Mouse (Mus musculus): ENCODE results near the gene Ado.

Gene Ado

GRCm38 (mm10) chr10:67536621-67537141, 12.1 kb downstream of the Ado start:
- DNase-seq (ENCODE audit: low spot score in 2 of 2), result peak; percentile 63 to 69

GRCm38 (mm10) chr10:67535972-67536371, 12.8 kb downstream of the Ado start:
- DNase-seq (ENCODE audit: low spot score in 2 of 2), result peak; percentile 59 to 67

- peak in 1 of 2 experiments; percentile 23 for DNase-seq (ENCODE audit: low spot score in 2 of 2)
Measured at GRCm38 (mm10) chr10:67535256-67535655, 13.5 kb downstream of the Ado start, which contains the start of gene Egr2. TSS of gene Egr2 (plus strand) at chr10:67535475.

DNA sequence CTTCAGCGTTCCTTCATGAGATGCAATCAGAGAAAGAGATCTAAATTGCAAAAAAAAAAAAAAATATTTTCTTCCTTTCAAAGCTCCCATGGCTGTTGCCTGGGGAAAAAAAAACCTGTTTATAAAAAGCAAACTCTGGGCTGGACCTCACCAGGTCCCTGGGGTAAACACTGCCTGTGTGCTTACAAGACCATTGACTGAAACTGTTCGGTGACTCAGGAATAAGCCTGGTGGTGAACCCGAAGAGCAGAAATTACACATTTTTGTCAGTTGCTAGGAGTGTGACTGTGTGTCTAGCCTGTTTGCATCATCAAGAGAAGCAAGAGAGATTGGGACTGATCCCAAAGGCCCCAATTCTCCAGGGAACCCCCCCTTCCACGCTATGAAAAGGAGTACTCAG, 19.0 kb downstream of the Ado start:
- no peak for DNase-seq (ENCODE audit: low spot score in 2 of 2)

GRCm38 (mm10) chr10:67526435-67526834, 22.3 kb downstream of the Ado start:
- no peak for DNase-seq (ENCODE audit: low spot score in 2 of 2)

DNA sequence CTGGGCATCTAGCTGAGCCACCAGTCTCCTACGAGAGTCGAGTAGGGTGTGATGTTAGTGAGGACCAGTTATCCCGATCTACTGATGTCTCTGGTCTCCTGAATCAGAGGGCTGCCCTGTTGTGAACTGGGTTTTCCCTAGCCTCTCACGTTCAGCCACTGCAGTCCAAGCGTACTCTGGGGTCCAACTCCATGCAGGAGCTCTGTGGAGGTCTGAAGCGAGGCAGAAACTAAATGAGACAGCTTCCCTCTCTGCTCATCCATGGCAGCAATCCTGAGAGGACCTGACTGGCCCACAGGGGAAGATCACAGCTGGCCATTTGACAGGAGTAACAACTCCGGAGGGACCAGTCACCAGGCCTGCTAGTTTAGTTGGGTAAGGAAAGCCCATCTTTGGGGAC, 24.1 kb downstream of the Ado start:
- DNase-seq (ENCODE audit: low spot score in 2 of 2), result no peak

GRCm38 (mm10) chr10:67524130-67524529, 24.6 kb downstream of the Ado start:
- DNase-seq (ENCODE audit: low spot score in 2 of 2), result no peak

DNA sequence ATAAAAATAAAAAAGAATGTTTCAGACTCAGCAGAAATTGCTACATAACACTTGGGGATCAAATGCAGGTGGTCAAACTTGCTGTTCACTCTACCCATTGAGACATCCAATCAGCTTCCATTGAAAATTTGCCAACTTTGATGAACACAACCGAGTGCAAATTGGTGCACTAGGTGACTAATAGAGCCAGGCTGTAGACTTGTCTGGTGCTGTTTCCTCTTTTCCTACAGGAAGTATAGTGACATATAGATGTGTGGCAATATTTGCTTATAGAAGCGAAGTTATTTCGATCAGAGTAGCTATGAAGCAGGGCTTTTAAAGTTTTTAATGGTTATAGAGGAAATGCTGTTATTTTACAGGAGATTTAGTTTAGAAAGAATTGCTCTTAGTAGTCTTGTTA, 30.0 kb downstream of the Ado start:
- no peak for DNase-seq (ENCODE audit: low spot score in 2 of 2)

DNA sequence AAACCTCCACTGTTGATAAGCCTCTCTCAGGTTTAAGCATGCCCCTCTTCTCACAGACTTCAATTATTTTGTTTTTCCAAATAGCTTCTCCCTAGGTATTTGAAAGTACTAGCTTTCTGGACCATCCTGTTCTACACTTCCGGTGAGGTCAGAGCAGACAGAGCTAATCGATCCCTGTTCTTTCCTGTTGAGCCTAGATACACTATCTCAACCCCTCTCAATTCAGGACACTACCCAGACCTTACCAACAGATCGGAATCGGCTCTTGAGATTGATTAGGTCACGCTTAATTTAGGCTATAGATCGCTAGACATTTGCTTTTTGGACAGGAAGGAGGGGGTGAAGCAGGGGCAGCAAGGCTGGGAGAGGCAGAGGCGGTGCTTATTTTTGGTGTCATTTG, 35.9 kb downstream of the Ado start:
- no peak for DNase-seq (ENCODE audit: low spot score in 2 of 2)

DNA sequence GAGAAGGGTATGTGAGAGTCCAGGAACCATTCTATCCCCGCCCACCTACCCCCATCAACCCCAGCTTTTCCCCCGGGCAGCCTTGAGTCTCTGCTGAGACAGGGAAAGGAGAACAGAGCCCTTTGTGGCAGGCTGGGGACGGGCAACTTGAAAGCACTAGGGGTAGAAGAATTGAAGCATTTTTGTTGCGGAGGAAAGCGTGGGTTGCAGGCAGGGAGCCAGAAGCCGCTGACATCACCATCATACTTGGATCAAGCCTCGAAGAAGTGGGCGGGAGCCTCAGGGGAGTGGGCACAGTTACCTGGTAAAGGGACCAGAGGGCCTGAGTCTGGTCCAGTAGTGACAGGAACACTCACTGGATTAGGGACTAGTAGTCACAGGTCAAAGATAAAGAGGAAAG, 36.5 kb downstream of the Ado start:
- DNase-seq (ENCODE audit: low spot score in 2 of 2), result peak; percentile 73 to 76

DNA sequence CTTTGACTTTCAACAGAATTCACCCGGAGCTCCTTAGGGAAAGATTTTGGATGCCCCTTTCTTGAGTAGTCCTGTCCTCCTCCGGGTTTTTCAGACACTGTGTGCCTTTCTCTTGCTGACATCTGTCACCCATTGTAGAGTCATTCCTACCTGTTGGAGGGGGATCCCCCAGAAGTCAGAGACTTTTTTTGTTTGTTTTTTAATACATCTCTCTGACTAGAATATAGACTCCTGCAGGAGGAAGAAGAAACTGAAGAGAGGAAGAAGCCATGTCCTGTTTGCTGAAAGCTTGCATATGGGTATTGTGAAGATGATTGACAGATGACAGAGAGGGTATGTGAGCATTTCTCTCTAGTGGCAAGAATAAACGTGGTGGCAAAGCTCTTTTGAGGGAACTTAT, 43.5 kb downstream of the Ado start:
- DNase-seq (ENCODE audit: low spot score in 2 of 2), result no peak

GRCm38 (mm10) chr10:67504046-67504445, 44.7 kb downstream of the Ado start:
- DNase-seq (ENCODE audit: low spot score in 2 of 2), result no peak

- DNase-seq (ENCODE audit: low spot score in 2 of 2), result no peak
Measured at GRCm38 (mm10) chr10:67503320-67503995, 45.3 kb downstream of the Ado start.

DNA sequence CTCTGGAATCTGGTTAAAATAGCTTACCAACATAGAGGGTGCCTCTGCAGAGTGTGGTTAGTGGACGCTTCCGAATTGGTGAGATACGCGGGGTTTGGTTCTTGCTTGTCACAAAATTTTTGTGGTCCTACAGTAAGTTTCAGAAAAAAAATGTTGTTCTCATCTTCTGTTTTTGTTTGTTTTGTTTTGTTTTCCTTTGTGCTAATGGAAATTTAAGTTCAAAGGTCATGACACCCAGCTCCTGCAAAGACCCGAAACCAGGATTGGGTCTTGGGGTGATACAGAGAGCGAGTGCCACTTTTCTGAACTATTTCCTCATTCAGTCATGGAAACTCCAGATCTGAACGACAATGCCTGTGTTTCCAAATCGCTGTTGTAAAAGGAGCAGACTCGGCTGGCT, 50.8 kb downstream of the Ado start:
- DNase-seq (ENCODE audit: low spot score in 2 of 2), result no peak

GRCm38 (mm10) chr10:67497144-67497892, 51.4 kb downstream of the Ado start:
- DNase-seq (ENCODE audit: low spot score in 2 of 2), result no peak
